Mouse (Mus musculus): ENCODE measurements around the gene Foxo1. TPM values are rescaled to one million over a fixed set of nuclear protein-coding genes. Genes with fewer than 3 reads are reported as not detected.

Foxo1 gene
- total and polyA plus RNA-seq, 3 experiments: 0.31 to 2.5 TPM; not detected in 1

DNA sequence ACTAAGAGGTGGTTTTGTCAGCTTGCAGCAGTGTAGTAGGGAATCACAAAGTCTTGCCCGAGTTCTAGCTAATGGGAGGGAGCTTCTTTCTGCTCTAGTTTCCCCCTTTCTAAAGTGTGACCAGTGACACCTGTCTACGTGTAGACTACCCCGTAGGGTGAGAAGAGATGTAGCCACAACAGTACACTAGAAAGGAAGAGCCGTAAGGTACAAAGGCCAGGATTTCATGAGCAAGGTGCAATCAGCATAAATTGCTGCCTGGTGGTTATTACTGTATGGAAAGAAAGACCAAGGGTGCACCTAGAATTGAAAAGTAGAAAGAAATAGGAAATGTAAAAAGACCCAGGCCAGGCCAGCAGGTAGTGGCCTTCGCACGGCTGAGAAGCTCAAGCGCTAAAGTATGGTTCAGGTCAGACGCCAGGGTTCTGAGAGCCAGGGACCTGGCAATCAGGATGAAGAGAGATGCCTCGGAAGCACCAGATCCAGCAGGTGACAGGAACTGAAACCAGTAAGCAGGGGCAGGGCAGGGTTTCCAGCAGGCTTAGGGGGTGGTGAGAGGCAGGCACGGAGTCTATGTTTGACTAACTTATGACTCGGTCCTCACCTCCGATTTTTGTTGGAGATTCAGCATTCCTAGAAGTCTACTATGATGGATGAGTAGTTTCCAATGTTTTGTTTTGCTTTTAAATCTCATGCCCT lies 72.3 kb downstream of the Foxo1 start:
- TF ChIP-seq ZC3H11A (IDR thresholded peaks at IDR 0.05; ENCODE audit: low read depth, low read length) (no peak), SIN3A (IDR thresholded peaks at IDR 0.05; ENCODE audit: low read length) (no peak), UBTF (IDR thresholded peaks at IDR 0.05; ENCODE audit: borderline replicate concordance, insufficient read depth, low read depth, low read length) (no peak), CTCF (IDR thresholded peaks at IDR 0.05 in 2 of 3, conservative IDR thresholded peaks at IDR 0.05 in 1 of 3; ENCODE audit: control insufficient read depth in 1 of 3, insufficient read depth in 1 of 3, low read depth in 2 of 3, low read length in 3 of 3, poor library complexity in 1 of 3, severe bottlenecking in 1 of 3) (no peak), RCOR1 (IDR thresholded peaks at IDR 0.05; ENCODE audit: low read depth, low read length) (no peak), MYB (IDR thresholded peaks at IDR 0.05; ENCODE audit: low read depth, low read length) (no peak), SMC3 (IDR thresholded peaks at IDR 0.05; ENCODE audit: low read depth, low read length) (no peak), JUND (IDR thresholded peaks at IDR 0.05; ENCODE audit: low read depth, low read length) (no peak)
- DNase-seq (ENCODE audit: low read depth, low spot score): no peak
- no peaks in the 10 kb centered on the region for H3K36me3 ChIP-seq (ENCODE audit: control insufficient read depth in 1 of 2, insufficient read depth in 2 of 2, low read length in 2 of 2)
- no peak overlapping the region for H3K27ac ChIP-seq (ENCODE audit: control insufficient read depth, low read depth, low read length)
- no peaks in the 10 kb centered on the region for H3K27me3 ChIP-seq (ENCODE audit: control insufficient read depth in 1 of 2, insufficient read depth in 2 of 2, low read length in 2 of 2)
- H3K4me1 ChIP-seq (ENCODE audit: control insufficient read depth in 1 of 2, insufficient read depth in 2 of 2, low read length in 2 of 2): peaks cover 0 to 2% of the 10 kb centered on the region in 2 experiments; a peak in 1 of 4 replicates
- H3K4me3 ChIP-seq (ENCODE audit: control insufficient read depth in 1 of 2, insufficient read depth in 1 of 2, low read depth in 2 of 2, low read length in 2 of 2): no peak overlapping the region
- no peaks in the 10 kb centered on the region for H3K79me2 ChIP-seq (ENCODE audit: control insufficient read depth, insufficient read depth, low read length, poor library complexity)
- no peak overlapping the region for H3K9ac ChIP-seq (ENCODE audit: control insufficient read depth, low read depth, low read length, poor library complexity, severe bottlenecking)
- no peaks in the 10 kb centered on the region for H3K9me3 ChIP-seq (replicated peaks; ENCODE audit: insufficient read depth, low read length)

DNA sequence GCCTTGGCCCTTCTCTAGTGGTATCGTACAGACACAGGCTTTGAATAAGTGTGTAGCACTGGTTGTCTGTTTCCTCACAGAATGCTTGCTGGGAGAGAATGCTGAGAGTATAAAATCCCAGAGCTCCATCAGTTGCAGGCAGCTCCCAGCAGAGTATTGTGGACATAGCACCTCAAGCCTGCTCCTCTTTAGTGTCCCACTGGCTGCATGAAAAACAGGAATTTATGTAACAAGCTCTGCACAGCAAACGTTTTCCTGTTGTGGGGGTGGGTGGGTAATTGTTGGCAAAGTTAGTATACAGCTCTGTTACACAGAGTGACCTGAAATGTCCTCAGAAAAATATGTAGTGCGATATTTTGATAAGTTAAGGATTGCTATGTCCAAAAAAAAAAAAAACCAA lies 74.1 kb downstream of the Foxo1 start:
- no peak for DNase-seq (ENCODE audit: low read depth, low spot score)

More for the DNA sequence above, 74.1 kb downstream of the Foxo1 start:
- Histone ChIP-seq H3K9me3 (replicated peaks; ENCODE audit: insufficient read depth, low read length) (no peaks in the 10 kb centered on the region), H3K79me2 (ENCODE audit: control insufficient read depth, insufficient read depth, low read length, poor library complexity) (no peaks in the 10 kb centered on the region), H3K36me3 (ENCODE audit: control insufficient read depth in 1 of 2, insufficient read depth in 2 of 2, low read length in 2 of 2) (no peaks in the 10 kb centered on the region), H3K27me3 (ENCODE audit: control insufficient read depth in 1 of 2, insufficient read depth in 2 of 2, low read length in 2 of 2) (no peaks in the 10 kb centered on the region), H3K4me3 (ENCODE audit: control insufficient read depth in 1 of 2, insufficient read depth in 1 of 2, low read depth in 2 of 2, low read length in 2 of 2) (no peak overlapping the region), H3K9ac (ENCODE audit: control insufficient read depth, low read depth, low read length, poor library complexity, severe bottlenecking) (no peak overlapping the region), H3K4me1 (ENCODE audit: control insufficient read depth in 1 of 2, insufficient read depth in 2 of 2, low read length in 2 of 2) (peaks cover 0 to 2% of the 10 kb centered on the region in 2 experiments; a peak in 1 of 4 replicates), H3K27ac (ENCODE audit: control insufficient read depth, low read depth, low read length) (no peak overlapping the region)
- TF ChIP-seq BHLHE40 (IDR thresholded peaks at IDR 0.05; ENCODE audit: borderline replicate concordance, low read depth, low read length) (no peak), MYB (IDR thresholded peaks at IDR 0.05; ENCODE audit: low read depth, low read length) (no peak), MEF2A (IDR thresholded peaks at IDR 0.05; ENCODE audit: extremely low read depth, insufficient replicate concordance, low read depth, low read length, poor library complexity, severe bottlenecking) (no peak), MAX (IDR thresholded peaks at IDR 0.05; ENCODE audit: low read length) (no peak), MAZ (IDR thresholded peaks at IDR 0.05; ENCODE audit: low read depth, low read length) (no peak), ZMIZ1 (IDR thresholded peaks at IDR 0.05; ENCODE audit: low read depth, low read length) (no peak), TBP (IDR thresholded peaks at IDR 0.05; ENCODE audit: low read depth, low read length) (no peak), CHD2 (IDR thresholded peaks at IDR 0.05; ENCODE audit: low read length) (no peak), ZC3H11A (IDR thresholded peaks at IDR 0.05; ENCODE audit: low read depth, low read length) (no peak), ELF1 (IDR thresholded peaks at IDR 0.05; ENCODE audit: low read depth, low read length) (no peak), KAT2A (conservative IDR thresholded peaks at IDR 0.05; ENCODE audit: low read depth, low read length) (no peak), POLR2AphosphoS5 (IDR thresholded peaks at IDR 0.05; ENCODE audit: borderline replicate concordance, low read depth, low read length) (no peak), NELFE (IDR thresholded peaks at IDR 0.05; ENCODE audit: low read depth, low read length) (no peak), MAFK (IDR thresholded peaks at IDR 0.05; ENCODE audit: borderline replicate concordance, low read depth, low read length) (no peak), USF2 (IDR thresholded peaks at IDR 0.05; ENCODE audit: borderline replicate concordance in 1 of 2, insufficient read depth in 1 of 2, low read depth in 1 of 2, low read length in 2 of 2) (no peak), MYC (IDR thresholded peaks at IDR 0.05; ENCODE audit: low read depth, low read length) (no peak), GATA1 (IDR thresholded peaks at IDR 0.05; ENCODE audit: low read depth, low read length) (no peak), RAD21 (IDR thresholded peaks at IDR 0.05; ENCODE audit: low read depth, low read length) (no peak)
